Mouse (Mus musculus): ENCODE measurements around the gene Dnase2b.
A peak's percentile ranks its signal among the peaks of the same experiment; 100 is the strongest.

Gene Dnase2b

GRCm38 (mm10) chr3:146570148-146570782 lies 45.1 kb downstream of the Dnase2b start, which contains the start of gene Uox:
TSS of gene Uox (plus strand) at chr3:146570426.
- DNase-seq (ENCODE audit: low read depth, low spot score), result no peak

- no peak for DNase-seq (ENCODE audit: low read depth, low spot score)
Measured at GRCm38 (mm10) chr3:146569594-146569993, 45.8 kb downstream of the Dnase2b start.

- peak; percentile 85 for DNase-seq (ENCODE audit: low read depth, low spot score)
Measured at GRCm38 (mm10) chr3:146567884-146568530, 47.4 kb downstream of the Dnase2b start.

- DNase-seq (ENCODE audit: low read depth, low spot score), result no peak
Measured at GRCm38 (mm10) chr3:146567366-146567765, 48.0 kb downstream of the Dnase2b start.

- no peak for DNase-seq (ENCODE audit: low read depth, low spot score)
Measured at GRCm38 (mm10) chr3:146565065-146565411, 50.4 kb downstream of the Dnase2b start.

GRCm38 (mm10) chr3:146564268-146565064 lies 50.9 kb downstream of the Dnase2b start:
- peak; percentile 89 for DNase-seq (ENCODE audit: low read depth, low spot score)

GRCm38 (mm10) chr3:146562936-146563335 lies 52.5 kb downstream of the Dnase2b start:
- no peak for DNase-seq (ENCODE audit: low read depth, low spot score)

GRCm38 (mm10) chr3:146557507-146557906 lies 57.9 kb downstream of the Dnase2b start:
- peak; percentile 46 for DNase-seq (ENCODE audit: low read depth, low spot score)

- DNase-seq (ENCODE audit: low read depth, low spot score), result no peak
Measured at GRCm38 (mm10) chr3:146556567-146556966, 58.8 kb downstream of the Dnase2b start.

- no peak for DNase-seq (ENCODE audit: low read depth, low spot score)
Measured at GRCm38 (mm10) chr3:146554816-146555215, 60.6 kb downstream of the Dnase2b start.

GRCm38 (mm10) chr3:146543632-146544031 lies 71.8 kb downstream of the Dnase2b start:
- DNase-seq (ENCODE audit: low read depth, low spot score), result no peak

- no peak for DNase-seq (ENCODE audit: low read depth, low spot score)
Measured at GRCm38 (mm10) chr3:146540521-146541273, 74.7 kb downstream of the Dnase2b start.

GRCm38 (mm10) chr3:146534986-146535385 lies 80.4 kb downstream of the Dnase2b start:
- DNase-seq (ENCODE audit: low read depth, low spot score), result no peak
